Mouse (Mus musculus) common myeloid progenitor, adult 5-6 weeks (primary cell): ENCODE results near the gene Cyp27b1. TPM values are rescaled to one million over a fixed set of nuclear protein-coding genes. Genes with fewer than 3 reads are reported as not detected.

Experiments
- ATAC-seq: replicated peaks from 2 replicates; pipeline ENCODE4 v1.8.0; 2016; ENCODE audit warnings: low read depth, mild to moderate bottlenecking, moderate TSS enrichment, inconsistent platforms; ENCODE audit not compliant: poor library complexity, severe bottlenecking
- total RNA-seq: library from RNA; stranded (forward); fragments of 200-1000, 187-1606 nt; gene quantifications from 2 replicates; pipeline ENCODE4 v1.2.3, GENCODE M21; 2017

The Cyp27b1 gene
- total RNA-seq = 0.14 TPM in 1 of 2 replicates, not detected in the other

GRCm38 (mm10) chr10:127047954-127048353 is at the start of gene Cyp27b1:
Cyp27b1 (plus strand) TSS chr10:127048250.
- ATAC-seq = no peak

- ATAC-seq = no peak
Observed at GRCm38 (mm10) chr10:127000529-127000928, 47.5 kb upstream of the Cyp27b1 start, which contains the start of gene Avil. Avil (plus strand) TSS chr10:127000709.

GRCm38 (mm10) chr10:127001297-127001696 is 46.8 kb upstream of the Cyp27b1 start:
- ATAC-seq = no peak

- peak; percentile 7; the same call in 1 of the 2 replicates for ATAC-seq
Observed at GRCm38 (mm10) chr10:127002056-127002455, 46.0 kb upstream of the Cyp27b1 start.

- ATAC-seq = peak; percentile 28; the same call in 1 of the 2 replicates
Observed at GRCm38 (mm10) chr10:127002765-127003164, 45.3 kb upstream of the Cyp27b1 start.

- ATAC-seq = no peak
Observed at GRCm38 (mm10) chr10:127003334-127003733, 44.7 kb upstream of the Cyp27b1 start.

GRCm38 (mm10) chr10:127003806-127004205 is 44.2 kb upstream of the Cyp27b1 start:
- no peak for ATAC-seq

- peak; percentile 81 for ATAC-seq
Observed at GRCm38 (mm10) chr10:127016488-127016887, 31.6 kb upstream of the Cyp27b1 start.

- no peak for ATAC-seq
Observed at GRCm38 (mm10) chr10:127017071-127017470, 31.0 kb upstream of the Cyp27b1 start.

- ATAC-seq = no peak
Observed at GRCm38 (mm10) chr10:127018422-127018821, 29.6 kb upstream of the Cyp27b1 start.

- ATAC-seq = peak; percentile 94
Observed at GRCm38 (mm10) chr10:127030336-127031296, 17.4 kb upstream of the Cyp27b1 start, which contains the start of gene Tsfm. Tsfm (minus strand) TSS chr10:127030840.

- ATAC-seq = no peak
Observed at GRCm38 (mm10) chr10:127033301-127033741, 14.7 kb upstream of the Cyp27b1 start.

- no peak for ATAC-seq
Observed at GRCm38 (mm10) chr10:127036273-127036672, 11.8 kb upstream of the Cyp27b1 start.

GRCm38 (mm10) chr10:127037641-127038040 is 10.4 kb upstream of the Cyp27b1 start:
- ATAC-seq = no peak

- ATAC-seq = peak; percentile 28
Observed at GRCm38 (mm10) chr10:127040569-127041214, 7.4 kb upstream of the Cyp27b1 start.

- ATAC-seq = peak; percentile 51
Observed at GRCm38 (mm10) chr10:127041274-127041766, 6.7 kb upstream of the Cyp27b1 start, which contains the start of the genes Mettl1 and Eef1akmt3. Mettl1 (plus strand) TSS chr10:127041414. Eef1akmt3 (minus strand) TSS chr10:127041513.

GRCm38 (mm10) chr10:127041774-127042338 is 6.2 kb upstream of the Cyp27b1 start:
- ATAC-seq = peak; percentile 84

GRCm38 (mm10) chr10:127042468-127043115 is 5.5 kb upstream of the Cyp27b1 start:
- ATAC-seq = no peak

GRCm38 (mm10) chr10:127043187-127043586 is 4.9 kb upstream of the Cyp27b1 start:
- no peak for ATAC-seq
